Mouse (Mus musculus): ENCODE data around the gene Atg5. TPM values are rescaled to one million over a fixed set of nuclear protein-coding genes. Genes with fewer than 3 reads are reported as not detected.
A peak's percentile ranks its signal among the peaks of the same experiment; 100 is the strongest.
"Not testable (repeated sequence)": the region's sequence is repeated elsewhere in the genome, so short reads cannot be mapped to it uniquely, and the experiment has no call there.

Gene Atg5
- total and polyA plus RNA-seq, 2 experiments from 2014 or later: 20.0 to 25.2 TPM

GRCm38 (mm10) chr10:44325551-44326500 is 57.7 kb downstream of the Atg5 start:
- no peaks in the 10 kb centered on the region for H3K27me3 ChIP-seq (ENCODE audit: control insufficient read depth, insufficient read depth, low read length)
- H3K9ac ChIP-seq (replicated peaks; ENCODE audit: low read depth, low read length): no peak overlapping the region
- TF ChIP-seq EP300 (IDR thresholded peaks at IDR 0.05; ENCODE audit: low read depth) (no peak), CTCF (IDR thresholded peaks at IDR 0.05; ENCODE audit: low read depth) (no peak)
- 0 out of 2 replicates have a peak, but pooled peaks cover 6% of the 10 kb centered on the region for H3K36me3 ChIP-seq (replicated peaks; ENCODE audit: control insufficient read depth, insufficient read depth, low read length)
- ATAC-seq (ENCODE audit: insufficient read depth, low read depth): no peak
- DNase-seq (ENCODE audit: low spot score): no peak
- no peak overlapping the region for H3K4me2 ChIP-seq (ENCODE audit: low read depth, low read length)
- H3K9me3 ChIP-seq (replicated peaks; ENCODE audit: control insufficient read depth, low read length): no peaks in the 10 kb centered on the region
- 68% methylated on average over 13 of the region's 13 CpGs for WGBS
- no peak overlapping the region for H3K4me3 ChIP-seq (ENCODE audit: low read depth, low read length)
- no peak overlapping the region for H3K27ac ChIP-seq (ENCODE audit: low read depth)
- no peaks in the 10 kb centered on the region for H3K4me1 ChIP-seq (ENCODE audit: control insufficient read depth, insufficient read depth)

- Histone ChIP-seq H3K4me2 (ENCODE audit: low read depth, low read length) (no peak overlapping the region), H3K4me3 (ENCODE audit: low read depth, low read length) (no peak overlapping the region), H3K36me3 (replicated peaks; ENCODE audit: control insufficient read depth, insufficient read depth, low read length) (no peaks in the 10 kb centered on the region), H3K9ac (replicated peaks; ENCODE audit: low read depth, low read length) (no peak overlapping the region), H3K27ac (ENCODE audit: low read depth) (no peak overlapping the region), H3K9me3 (replicated peaks; ENCODE audit: control insufficient read depth, low read length) (no peaks in the 10 kb centered on the region), H3K27me3 (ENCODE audit: control insufficient read depth, insufficient read depth, low read length) (no peaks in the 10 kb centered on the region), H3K4me1 (ENCODE audit: control insufficient read depth, insufficient read depth) (no peaks in the 10 kb centered on the region)
- TF ChIP-seq EP300 (IDR thresholded peaks at IDR 0.05; ENCODE audit: low read depth): no peak
- TF ChIP-seq CTCF (IDR thresholded peaks at IDR 0.05; ENCODE audit: low read depth): no peak
- WGBS: 86% methylated on average over 9 of the region's 9 CpGs
- ATAC-seq (ENCODE audit: insufficient read depth, low read depth) (no peak), DNase-seq (ENCODE audit: low spot score) (no peak)
These were observed 58.9 kb downstream of the Atg5 start for GRCm38 (mm10) chr10:44327057-44327456.

- Histone ChIP-seq H3K27me3 (ENCODE audit: control insufficient read depth, insufficient read depth, low read length) (no peaks in the 10 kb centered on the region), H3K36me3 (replicated peaks; ENCODE audit: control insufficient read depth, insufficient read depth, low read length) (no peaks in the 10 kb centered on the region), H3K4me1 (ENCODE audit: control insufficient read depth, insufficient read depth) (no peaks in the 10 kb centered on the region), H3K9me3 (replicated peaks; ENCODE audit: control insufficient read depth, low read length) (no peaks in the 10 kb centered on the region), H3K4me3 (ENCODE audit: low read depth, low read length) (no peak overlapping the region), H3K27ac (ENCODE audit: low read depth) (no peak overlapping the region), H3K4me2 (ENCODE audit: low read depth, low read length) (no peak overlapping the region), H3K9ac (replicated peaks; ENCODE audit: low read depth, low read length) (no peak overlapping the region)
- DNase-seq (ENCODE audit: low spot score) (peak; percentile 30), ATAC-seq (ENCODE audit: insufficient read depth, low read depth) (no peak)
- WGBS: 54% methylated on average over 3 of the region's 3 CpGs
- no peak for TF ChIP-seq EP300 (IDR thresholded peaks at IDR 0.05; ENCODE audit: low read depth)
- TF ChIP-seq CTCF (IDR thresholded peaks at IDR 0.05; ENCODE audit: low read depth): peak; percentile 53
These were observed 60.2 kb downstream of the Atg5 start for GRCm38 (mm10) chr10:44328347-44328746.

- DNase-seq (ENCODE audit: low spot score): no peak
- H3K27me3 ChIP-seq (ENCODE audit: control insufficient read depth, insufficient read depth, low read length): no peaks in the 10 kb centered on the region
- no peak overlapping the region for H3K9ac ChIP-seq (replicated peaks; ENCODE audit: low read depth, low read length)
- no peaks in the 10 kb centered on the region for H3K9me3 ChIP-seq (replicated peaks; ENCODE audit: control insufficient read depth, low read length)
- WGBS: 91% methylated on average over 1 of the region's 1 CpGs
- 0 out of 2 replicates have a peak, but pooled peaks cover 2% of the 10 kb centered on the region for H3K36me3 ChIP-seq (replicated peaks; ENCODE audit: control insufficient read depth, insufficient read depth, low read length)
- no peak overlapping the region for H3K4me3 ChIP-seq (ENCODE audit: low read depth, low read length)
- no peak for ATAC-seq (ENCODE audit: insufficient read depth, low read depth)
- no peak overlapping the region for H3K27ac ChIP-seq (ENCODE audit: low read depth)
- H3K4me1 ChIP-seq (ENCODE audit: control insufficient read depth, insufficient read depth): no peaks in the 10 kb centered on the region
- TF ChIP-seq EP300 (IDR thresholded peaks at IDR 0.05; ENCODE audit: low read depth) (no peak), CTCF (IDR thresholded peaks at IDR 0.05; ENCODE audit: low read depth) (no peak)
- H3K4me2 ChIP-seq (ENCODE audit: low read depth, low read length): no peak overlapping the region
These were observed 62.6 kb downstream of the Atg5 start for GRCm38 (mm10) chr10:44330717-44331116.

GRCm38 (mm10) chr10:44331469-44331868 is 63.3 kb downstream of the Atg5 start:
- no peaks in the 10 kb centered on the region for H3K9me3 ChIP-seq (replicated peaks; ENCODE audit: control insufficient read depth, low read length)
- 0 out of 2 replicates have a peak, but pooled peaks cover 4% of the 10 kb centered on the region for H3K36me3 ChIP-seq (replicated peaks; ENCODE audit: control insufficient read depth, insufficient read depth, low read length)
- H3K27ac ChIP-seq (ENCODE audit: low read depth): no peak overlapping the region
- ATAC-seq (ENCODE audit: insufficient read depth, low read depth) (no peak), DNase-seq (ENCODE audit: low spot score) (no peak)
- WGBS: 53% methylated on average over 2 of the region's 2 CpGs
- no peak overlapping the region for H3K9ac ChIP-seq (replicated peaks; ENCODE audit: low read depth, low read length)
- no peak overlapping the region for H3K4me3 ChIP-seq (ENCODE audit: low read depth, low read length)
- TF ChIP-seq EP300 (IDR thresholded peaks at IDR 0.05; ENCODE audit: low read depth) (no peak), CTCF (IDR thresholded peaks at IDR 0.05; ENCODE audit: low read depth) (no peak)
- no peak overlapping the region for H3K4me2 ChIP-seq (ENCODE audit: low read depth, low read length)
- no peaks in the 10 kb centered on the region for H3K27me3 ChIP-seq (ENCODE audit: control insufficient read depth, insufficient read depth, low read length)
- H3K4me1 ChIP-seq (ENCODE audit: control insufficient read depth, insufficient read depth): no peaks in the 10 kb centered on the region

GRCm38 (mm10) chr10:44332656-44333055 is 64.5 kb downstream of the Atg5 start:
- ATAC-seq (ENCODE audit: insufficient read depth, low read depth): not testable (repeated sequence)

GRCm38 (mm10) chr10:44336641-44337382 is 68.7 kb downstream of the Atg5 start:
- WGBS: 52% methylated on average over 3 of the region's 3 CpGs
- not testable (repeated sequence) for H3K9me3 ChIP-seq (replicated peaks; ENCODE audit: control insufficient read depth, low read length); DNase-seq (ENCODE audit: low spot score); H3K36me3 ChIP-seq (replicated peaks; ENCODE audit: control insufficient read depth, insufficient read depth, low read length); ATAC-seq (ENCODE audit: insufficient read depth, low read depth); H3K4me3 ChIP-seq (ENCODE audit: low read depth, low read length); H3K9ac ChIP-seq (replicated peaks; ENCODE audit: low read depth, low read length); H3K27ac ChIP-seq (ENCODE audit: low read depth); H3K4me1 ChIP-seq (ENCODE audit: control insufficient read depth, insufficient read depth); H3K4me2 ChIP-seq (ENCODE audit: low read depth, low read length); H3K27me3 ChIP-seq (ENCODE audit: control insufficient read depth, insufficient read depth, low read length)

More at GRCm38 (mm10) chr10:44332656-44333055, 64.5 kb downstream of the Atg5 start:
- H3K4me1 ChIP-seq (ENCODE audit: control insufficient read depth, insufficient read depth); DNase-seq (ENCODE audit: low spot score); H3K27ac ChIP-seq (ENCODE audit: low read depth); H3K36me3 ChIP-seq (replicated peaks; ENCODE audit: control insufficient read depth, insufficient read depth, low read length); H3K4me3 ChIP-seq (ENCODE audit: low read depth, low read length); H3K4me2 ChIP-seq (ENCODE audit: low read depth, low read length); H3K9me3 ChIP-seq (replicated peaks; ENCODE audit: control insufficient read depth, low read length); H3K9ac ChIP-seq (replicated peaks; ENCODE audit: low read depth, low read length); H3K27me3 ChIP-seq (ENCODE audit: control insufficient read depth, insufficient read depth, low read length): not testable (repeated sequence)
- WGBS: 79% methylated on average over 3 of the region's 3 CpGs

Data from heart, postnatal 0 days (tissue).